Mouse (Mus musculus): ENCODE results near the gene Ano2. TPM values are rescaled to one million over a fixed set of nuclear protein-coding genes. Genes with fewer than 3 reads are reported as not detected.

The Ano2 gene
- polyA plus RNA-seq (2014; fragmentation: Nextera tagmentation; extraction: Ambion mirVana): 0.29 and 0.31 TPM in 2 replicates

GRCm38 (mm10) chr6:125690057-125690703, at the start of gene Ano2:
Gene Ano2 (plus strand): TSS chr6:125690419.
- peak; percentile 21 for DNase-seq (ENCODE audit: low spot score)
- 0 out of 2 replicates have a peak within 1 kb of the TSS, but pooled peaks have one; percentile 15 for H3K4me3 ChIP-seq (ENCODE audit: low read depth, low read length)
- 2% methylated on average over 20 of the region's 20 CpGs for WGBS
- H3K9me3 ChIP-seq (ENCODE audit: control insufficient read depth, low read length): no peaks in the 10 kb centered on the region
- no peak within 1 kb of the TSS for H3K27ac ChIP-seq (ENCODE audit: low read depth, low read length)
- H3K27me3 ChIP-seq (ENCODE audit: control insufficient read depth, insufficient read depth, low read length): no peaks in the 10 kb centered on the region
- H3K36me3 ChIP-seq (ENCODE audit: control insufficient read depth, insufficient read depth, low read length): no peaks in the 10 kb centered on the region
- peak within 1 kb of the TSS; percentile 34 for H3K4me2 ChIP-seq (ENCODE audit: low read depth)
- peaks cover 6% of the 10 kb centered on the region; the same call in 1 of the 2 replicates for H3K4me1 ChIP-seq (ENCODE audit: control insufficient read depth, insufficient read depth, low read length)
- no peak within 1 kb of the TSS; the same call in 1 of the 2 replicates for H3K9ac ChIP-seq (ENCODE audit: low read length)
- ATAC-seq (ENCODE audit: insufficient read depth, low FRiP score, low TSS enrichment): 0 out of 2 replicates have a peak, but pooled peaks have one; percentile 23

GRCm38 (mm10) chr6:125640486-125640885, 49.7 kb upstream of the Ano2 start:
- H3K9ac ChIP-seq (ENCODE audit: low read length): no peak overlapping the region
- H3K27ac ChIP-seq (ENCODE audit: low read depth, low read length): no peak overlapping the region
- H3K4me1 ChIP-seq (ENCODE audit: control insufficient read depth, insufficient read depth, low read length): no peaks in the 10 kb centered on the region
- DNase-seq (ENCODE audit: low spot score): no peak
- WGBS: 63% methylated on average over 4 of the region's 4 CpGs
- H3K9me3 ChIP-seq (ENCODE audit: control insufficient read depth, low read length): no peaks in the 10 kb centered on the region
- no peaks in the 10 kb centered on the region for H3K27me3 ChIP-seq (ENCODE audit: control insufficient read depth, insufficient read depth, low read length)
- ATAC-seq (ENCODE audit: insufficient read depth, low FRiP score, low TSS enrichment): no peak
- no peak overlapping the region for H3K4me3 ChIP-seq (ENCODE audit: low read depth, low read length)
- H3K4me2 ChIP-seq (ENCODE audit: low read depth): no peak overlapping the region
- H3K36me3 ChIP-seq (ENCODE audit: control insufficient read depth, insufficient read depth, low read length): no peaks in the 10 kb centered on the region

DNA sequence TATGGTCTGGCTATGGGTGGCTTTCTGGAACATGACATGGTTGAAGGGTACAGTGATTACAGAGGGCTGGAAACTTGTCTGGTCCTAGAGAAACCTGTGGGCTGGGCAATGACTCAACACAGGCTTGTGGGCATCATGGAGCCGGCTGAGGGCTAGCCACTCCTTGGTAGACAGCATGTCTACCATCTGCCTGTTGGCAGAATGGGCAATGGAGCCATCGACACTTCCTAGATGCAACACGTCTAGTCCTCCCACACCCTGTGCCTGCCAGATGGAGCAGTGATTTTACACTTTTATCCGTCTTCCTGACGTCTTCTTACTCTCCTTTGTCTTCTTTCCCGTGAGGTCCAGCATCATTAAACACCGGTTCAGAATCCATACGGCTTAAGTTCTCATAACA, 49.1 kb upstream of the Ano2 start:
- no peak overlapping the region for H3K9ac ChIP-seq (ENCODE audit: low read length)
- no peaks in the 10 kb centered on the region for H3K36me3 ChIP-seq (ENCODE audit: control insufficient read depth, insufficient read depth, low read length)
- DNase-seq (ENCODE audit: low spot score): no peak
- no peaks in the 10 kb centered on the region for H3K4me1 ChIP-seq (ENCODE audit: control insufficient read depth, insufficient read depth, low read length)
- no peak overlapping the region for H3K4me3 ChIP-seq (ENCODE audit: low read depth, low read length)
- H3K27ac ChIP-seq (ENCODE audit: low read depth, low read length): no peak overlapping the region
- no peak overlapping the region for H3K4me2 ChIP-seq (ENCODE audit: low read depth)
- no peak for ATAC-seq (ENCODE audit: insufficient read depth, low FRiP score, low TSS enrichment)
- no peaks in the 10 kb centered on the region for H3K9me3 ChIP-seq (ENCODE audit: control insufficient read depth, low read length)
- WGBS: 83% methylated on average over 8 of the region's 8 CpGs
- no peaks in the 10 kb centered on the region for H3K27me3 ChIP-seq (ENCODE audit: control insufficient read depth, insufficient read depth, low read length)

- Histone ChIP-seq H3K27me3 (ENCODE audit: control insufficient read depth, insufficient read depth, low read length) (no peaks in the 10 kb centered on the region), H3K4me1 (ENCODE audit: control insufficient read depth, insufficient read depth, low read length) (no peaks in the 10 kb centered on the region), H3K9ac (ENCODE audit: low read length) (no peak overlapping the region), H3K27ac (ENCODE audit: low read depth, low read length) (no peak overlapping the region), H3K9me3 (ENCODE audit: control insufficient read depth, low read length) (no peaks in the 10 kb centered on the region), H3K36me3 (ENCODE audit: control insufficient read depth, insufficient read depth, low read length) (no peaks in the 10 kb centered on the region), H3K4me3 (ENCODE audit: low read depth, low read length) (no peak overlapping the region), H3K4me2 (ENCODE audit: low read depth) (no peak overlapping the region)
- ATAC-seq (ENCODE audit: insufficient read depth, low FRiP score, low TSS enrichment) (no peak), DNase-seq (ENCODE audit: low spot score) (no peak)
- 87% methylated on average over 12 of the region's 12 CpGs for WGBS
These were observed 41.3 kb upstream of the Ano2 start for GRCm38 (mm10) chr6:125648964-125649363.

GRCm38 (mm10) chr6:125651335-125651734, 38.9 kb upstream of the Ano2 start:
- ATAC-seq (ENCODE audit: insufficient read depth, low FRiP score, low TSS enrichment): no peak
- 84% methylated on average over 3 of the region's 3 CpGs for WGBS
- Histone ChIP-seq H3K4me3 (ENCODE audit: low read depth, low read length) (no peak overlapping the region), H3K27ac (ENCODE audit: low read depth, low read length) (no peak overlapping the region), H3K4me2 (ENCODE audit: low read depth) (no peak overlapping the region), H3K4me1 (ENCODE audit: control insufficient read depth, insufficient read depth, low read length) (no peaks in the 10 kb centered on the region), H3K9me3 (ENCODE audit: control insufficient read depth, low read length) (no peaks in the 10 kb centered on the region), H3K36me3 (ENCODE audit: control insufficient read depth, insufficient read depth, low read length) (no peaks in the 10 kb centered on the region), H3K27me3 (ENCODE audit: control insufficient read depth, insufficient read depth, low read length) (no peaks in the 10 kb centered on the region), H3K9ac (ENCODE audit: low read length) (no peak overlapping the region)
- DNase-seq (ENCODE audit: low spot score): no peak

- Histone ChIP-seq H3K36me3 (ENCODE audit: control insufficient read depth, insufficient read depth, low read length) (no peaks in the 10 kb centered on the region), H3K27me3 (ENCODE audit: control insufficient read depth, insufficient read depth, low read length) (no peaks in the 10 kb centered on the region), H3K4me3 (ENCODE audit: low read depth, low read length) (no peak overlapping the region), H3K9me3 (ENCODE audit: control insufficient read depth, low read length) (no peaks in the 10 kb centered on the region), H3K27ac (ENCODE audit: low read depth, low read length) (no peak overlapping the region), H3K4me1 (ENCODE audit: control insufficient read depth, insufficient read depth, low read length) (no peaks in the 10 kb centered on the region), H3K4me2 (ENCODE audit: low read depth) (no peak overlapping the region), H3K9ac (ENCODE audit: low read length) (no peak overlapping the region)
- no peak for ATAC-seq (ENCODE audit: insufficient read depth, low FRiP score, low TSS enrichment)
- no peak for DNase-seq (ENCODE audit: low spot score)
- WGBS: 66% methylated on average over 1 of the region's 1 CpGs
These were observed 36.8 kb upstream of the Ano2 start for GRCm38 (mm10) chr6:125653416-125653815.

- no peaks in the 10 kb centered on the region for H3K4me1 ChIP-seq (ENCODE audit: control insufficient read depth, insufficient read depth, low read length)
- 87% methylated on average over 13 of the region's 13 CpGs for WGBS
- H3K9ac ChIP-seq (ENCODE audit: low read length): no peak overlapping the region
- no peaks in the 10 kb centered on the region for H3K9me3 ChIP-seq (ENCODE audit: control insufficient read depth, low read length)
- ATAC-seq (ENCODE audit: insufficient read depth, low FRiP score, low TSS enrichment): no peak
- no peak overlapping the region for H3K4me2 ChIP-seq (ENCODE audit: low read depth)
- no peak overlapping the region for H3K27ac ChIP-seq (ENCODE audit: low read depth, low read length)
- no peak overlapping the region for H3K4me3 ChIP-seq (ENCODE audit: low read depth, low read length)
- no peaks in the 10 kb centered on the region for H3K36me3 ChIP-seq (ENCODE audit: control insufficient read depth, insufficient read depth, low read length)
- no peak for DNase-seq (ENCODE audit: low spot score)
- H3K27me3 ChIP-seq (ENCODE audit: control insufficient read depth, insufficient read depth, low read length): no peaks in the 10 kb centered on the region
These were observed 33.3 kb upstream of the Ano2 start for GRCm38 (mm10) chr6:125656921-125657320.

DNA sequence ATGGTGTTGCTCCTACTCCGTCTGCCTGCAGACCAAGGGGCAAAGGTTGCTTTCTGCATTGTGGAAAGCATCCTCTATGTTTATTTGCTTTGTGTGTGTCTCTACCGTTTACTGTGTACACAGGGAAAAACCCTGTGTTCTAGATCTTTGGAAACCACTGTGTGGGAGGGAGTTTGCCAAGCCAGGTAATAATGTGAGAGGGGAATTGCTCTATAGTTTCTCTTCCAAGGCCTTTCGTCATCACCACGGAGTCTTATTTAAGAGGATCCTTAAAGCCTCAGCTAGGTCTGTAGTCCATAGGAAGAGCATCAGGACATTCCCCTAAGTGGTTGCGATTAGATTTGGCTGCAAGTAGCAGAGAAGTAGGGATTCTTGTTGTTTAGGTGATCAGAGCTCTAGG, 32.3 kb upstream of the Ano2 start:
- Histone ChIP-seq H3K36me3 (ENCODE audit: control insufficient read depth, insufficient read depth, low read length) (no peaks in the 10 kb centered on the region), H3K27ac (ENCODE audit: low read depth, low read length) (no peak overlapping the region), H3K4me1 (ENCODE audit: control insufficient read depth, insufficient read depth, low read length) (no peaks in the 10 kb centered on the region), H3K4me3 (ENCODE audit: low read depth, low read length) (no peak overlapping the region), H3K9me3 (ENCODE audit: control insufficient read depth, low read length) (no peaks in the 10 kb centered on the region), H3K27me3 (ENCODE audit: control insufficient read depth, insufficient read depth, low read length) (no peaks in the 10 kb centered on the region), H3K4me2 (ENCODE audit: low read depth) (no peak overlapping the region), H3K9ac (ENCODE audit: low read length) (no peak overlapping the region)
- DNase-seq (ENCODE audit: low spot score): no peak
- WGBS: 84% methylated on average over 5 of the region's 5 CpGs
- no peak for ATAC-seq (ENCODE audit: insufficient read depth, low FRiP score, low TSS enrichment)

- no peak overlapping the region for H3K9ac ChIP-seq (ENCODE audit: low read length)
- H3K4me2 ChIP-seq (ENCODE audit: low read depth): no peak overlapping the region
- H3K36me3 ChIP-seq (ENCODE audit: control insufficient read depth, insufficient read depth, low read length): no peaks in the 10 kb centered on the region
- 44% methylated on average over 14 of the region's 14 CpGs for WGBS
- H3K4me3 ChIP-seq (ENCODE audit: low read depth, low read length): no peak overlapping the region
- no peak overlapping the region for H3K27ac ChIP-seq (ENCODE audit: low read depth, low read length)
- no peak for ATAC-seq (ENCODE audit: insufficient read depth, low FRiP score, low TSS enrichment)
- H3K27me3 ChIP-seq (ENCODE audit: control insufficient read depth, insufficient read depth, low read length): no peaks in the 10 kb centered on the region
- peak; percentile 78 for DNase-seq (ENCODE audit: low spot score)
- no peaks in the 10 kb centered on the region for H3K4me1 ChIP-seq (ENCODE audit: control insufficient read depth, insufficient read depth, low read length)
- no peaks in the 10 kb centered on the region for H3K9me3 ChIP-seq (ENCODE audit: control insufficient read depth, low read length)
These were observed 28.9 kb upstream of the Ano2 start for GRCm38 (mm10) chr6:125661106-125661877.

Data from neural tube, embryonic 11.5 days (tissue).